Mouse (Mus musculus): ENCODE measurements around the gene Grm1. TPM values are rescaled to one million over a fixed set of nuclear protein-coding genes. Genes with fewer than 3 reads are reported as not detected.

Grm1 gene
- total RNA-seq, 2 experiments from 2014 or later: 0.14 TPM; not detected in 1

DNA sequence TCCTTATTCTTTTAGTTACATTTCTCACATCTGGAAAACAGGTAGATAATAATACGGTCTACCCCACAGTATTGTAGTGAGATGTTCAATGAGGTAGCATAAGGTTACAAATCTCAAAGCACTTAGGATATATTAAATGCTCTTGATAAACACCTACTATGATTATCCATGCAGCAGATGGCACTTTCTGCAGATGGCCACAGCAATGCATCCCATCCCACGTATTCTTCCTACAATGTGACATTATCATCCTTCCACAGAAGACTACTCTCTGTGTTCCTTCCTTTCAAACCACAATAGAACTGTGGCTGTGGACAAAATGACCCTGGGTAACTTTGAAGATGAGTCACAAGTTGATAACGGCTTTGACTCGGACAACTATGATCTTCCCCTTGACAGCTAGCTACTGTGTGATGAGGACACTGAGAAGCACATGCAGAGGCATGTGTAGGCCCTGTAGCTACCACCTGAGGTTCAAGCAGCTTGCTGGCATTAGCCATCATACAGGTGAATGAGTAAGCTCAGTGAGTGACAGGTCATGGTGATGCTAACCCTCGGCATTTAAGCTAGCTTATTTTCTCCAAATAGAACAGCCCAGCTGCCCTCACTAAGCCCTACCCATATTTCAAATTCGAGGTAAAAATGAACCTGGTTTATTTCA lies 117.5 kb downstream of the Grm1 start:
- no peak for DNase-seq

DNA sequence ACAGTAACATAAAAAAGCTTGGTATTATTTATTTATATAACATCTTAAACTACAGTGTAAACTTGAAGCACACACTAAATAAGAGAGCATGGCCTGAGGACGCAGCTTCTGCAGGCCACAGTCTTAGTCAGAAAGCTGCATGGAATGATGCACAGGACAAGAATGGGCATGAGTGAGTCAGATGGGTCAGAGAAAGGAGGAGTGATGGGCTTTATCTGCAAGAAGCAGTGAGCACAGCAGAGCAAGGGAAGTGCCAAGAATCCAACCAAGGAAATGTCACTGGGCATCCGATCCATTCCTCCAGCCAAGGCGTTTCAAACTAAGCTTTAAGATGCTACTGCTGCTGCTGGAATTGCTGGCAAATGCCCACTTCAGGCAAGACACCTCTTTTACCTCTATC lies 131.6 kb downstream of the Grm1 start:
- DNase-seq: no peak

DNA sequence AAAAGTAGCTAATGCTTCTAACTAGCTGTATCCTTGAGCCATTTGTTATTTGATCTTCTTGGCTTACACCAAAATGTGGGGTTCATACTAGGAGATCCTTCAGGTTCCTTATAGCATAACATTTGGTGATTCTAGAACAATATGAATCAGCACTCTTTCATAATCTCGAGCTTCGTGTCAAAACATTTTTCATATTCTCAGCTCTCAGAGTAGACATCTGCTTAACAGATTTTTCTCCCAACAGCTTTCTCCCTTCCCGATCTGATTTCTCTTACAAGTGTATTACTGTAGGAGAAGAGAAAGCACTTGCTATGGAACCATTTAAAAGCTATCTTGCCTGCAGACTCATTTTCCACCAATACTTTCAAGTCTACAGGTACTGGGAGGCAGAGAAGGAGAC lies 133.0 kb downstream of the Grm1 start:
- no peak for DNase-seq

DNA sequence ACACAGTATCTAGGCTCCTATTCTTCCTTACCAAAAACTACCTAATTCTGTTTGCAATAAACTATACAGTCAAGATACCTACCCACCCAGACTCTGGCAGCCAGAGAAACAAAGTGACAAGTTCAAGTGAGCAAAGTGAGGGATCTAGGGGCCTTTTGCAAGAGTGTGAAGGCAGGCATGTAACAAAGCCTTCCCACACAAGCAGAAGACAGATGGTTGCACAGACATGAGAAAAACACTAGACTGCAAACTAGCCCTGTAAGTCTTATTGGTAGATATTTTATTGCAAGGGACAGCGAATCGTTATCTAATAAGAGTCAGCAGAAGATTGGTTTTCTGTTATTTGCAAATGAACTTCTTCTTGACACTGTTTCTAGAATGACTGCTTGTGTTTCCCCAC lies 134.6 kb downstream of the Grm1 start:
- no peak for DNase-seq

DNA sequence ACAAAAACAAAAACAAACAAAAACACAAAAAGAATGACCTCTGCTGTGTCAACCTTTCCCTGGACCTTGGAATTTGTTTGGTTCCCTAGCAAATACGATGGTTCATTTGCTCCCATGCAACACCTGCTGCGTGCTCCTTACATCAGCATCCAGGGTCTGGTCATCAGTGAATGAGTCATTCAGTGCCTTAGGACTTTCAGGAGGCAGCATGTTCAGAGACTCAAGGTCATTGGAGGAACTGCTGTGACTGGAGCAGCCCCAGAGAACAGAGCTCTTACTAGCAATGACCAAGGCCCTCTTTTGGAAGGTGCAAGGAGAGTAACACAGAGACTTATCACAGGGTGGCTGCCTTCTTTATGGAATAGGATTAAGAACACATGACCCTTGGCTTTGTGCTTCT lies 138.2 kb downstream of the Grm1 start:
- DNase-seq: no peak

DNA sequence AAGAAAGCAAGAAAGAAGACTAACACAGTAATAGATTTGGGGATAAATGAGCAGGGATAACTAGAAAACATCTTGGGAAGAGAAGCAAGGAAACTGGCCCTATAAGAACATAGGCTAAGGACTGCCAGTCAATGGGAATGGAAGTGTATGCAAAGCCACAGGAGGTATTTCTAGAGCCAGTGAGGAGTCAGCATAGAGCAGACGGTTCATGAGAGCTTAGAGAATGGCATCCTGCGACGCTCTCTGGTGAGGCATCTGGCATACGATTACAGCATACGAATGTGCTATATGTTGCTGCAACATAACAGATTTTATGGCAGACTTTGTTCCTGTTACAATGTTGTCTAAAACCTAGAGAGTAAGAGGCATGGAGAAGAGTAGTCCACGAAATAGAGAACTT lies 139.9 kb downstream of the Grm1 start:
- DNase-seq: no peak

DNA sequence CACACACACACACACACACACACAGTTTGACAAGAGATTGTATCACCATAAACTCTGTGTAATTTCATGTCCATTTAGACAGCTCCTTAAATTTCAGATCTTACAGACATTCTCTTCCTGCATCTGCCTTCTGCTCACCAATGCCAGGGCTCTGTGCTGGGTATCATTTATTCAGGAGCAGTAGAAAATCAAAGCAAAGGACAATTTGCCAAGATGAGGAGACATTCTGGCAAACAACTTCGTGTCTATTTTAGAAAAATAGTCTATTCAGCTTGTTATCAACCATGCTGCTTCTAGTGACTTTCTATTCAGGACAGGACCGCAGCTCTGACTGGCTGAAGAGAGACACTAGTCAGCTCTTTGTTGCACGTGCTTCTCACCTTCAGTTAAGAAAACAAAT lies 146.3 kb downstream of the Grm1 start:
- DNase-seq: no peak

DNA sequence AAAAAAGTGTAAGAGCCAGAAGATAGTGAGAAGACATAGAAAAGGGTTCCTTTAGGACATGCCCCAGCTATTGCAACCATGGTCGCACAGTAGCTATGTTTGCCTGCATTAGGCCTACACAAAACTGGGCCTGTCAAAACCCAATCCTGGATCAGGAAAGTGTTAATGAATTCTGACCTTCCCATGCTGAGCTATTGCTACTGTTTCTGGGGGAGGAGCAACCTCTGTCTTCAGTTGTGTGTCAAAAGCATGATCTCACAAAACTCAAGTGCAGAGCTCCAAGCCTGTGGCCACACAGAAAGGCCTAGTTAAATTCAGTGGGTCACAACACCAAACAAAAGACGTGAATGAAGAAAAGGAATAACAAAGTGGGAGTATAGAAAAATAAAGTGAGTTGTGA lies 152.5 kb downstream of the Grm1 start:
- DNase-seq: no peak

DNA sequence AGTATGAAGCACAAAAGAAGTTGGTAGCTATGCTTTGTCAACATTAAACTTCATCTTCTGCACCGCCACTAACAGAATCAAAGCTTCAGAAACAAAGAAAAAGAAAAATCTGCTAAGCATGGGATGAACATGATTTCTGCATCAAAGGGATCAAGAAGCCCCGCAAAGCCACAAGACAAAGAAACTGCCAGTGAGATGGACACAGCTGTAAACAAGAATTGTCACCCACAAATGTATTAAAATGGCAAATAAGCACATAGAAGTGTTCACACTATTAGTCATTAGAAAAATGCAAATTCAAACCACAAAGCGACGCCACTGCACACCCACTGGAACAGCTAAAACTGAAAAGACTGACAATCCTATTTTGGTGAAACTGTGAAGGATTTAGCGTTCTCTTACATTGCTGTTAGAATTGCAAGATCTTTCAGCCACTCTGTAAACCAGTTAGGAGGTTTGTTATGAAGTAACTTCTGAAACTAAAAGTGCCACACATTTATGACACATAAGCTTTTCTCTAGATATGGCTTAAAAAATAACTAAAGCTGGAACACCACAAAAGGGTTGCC lies 153.3 kb downstream of the Grm1 start:
- DNase-seq: no peak

DNA sequence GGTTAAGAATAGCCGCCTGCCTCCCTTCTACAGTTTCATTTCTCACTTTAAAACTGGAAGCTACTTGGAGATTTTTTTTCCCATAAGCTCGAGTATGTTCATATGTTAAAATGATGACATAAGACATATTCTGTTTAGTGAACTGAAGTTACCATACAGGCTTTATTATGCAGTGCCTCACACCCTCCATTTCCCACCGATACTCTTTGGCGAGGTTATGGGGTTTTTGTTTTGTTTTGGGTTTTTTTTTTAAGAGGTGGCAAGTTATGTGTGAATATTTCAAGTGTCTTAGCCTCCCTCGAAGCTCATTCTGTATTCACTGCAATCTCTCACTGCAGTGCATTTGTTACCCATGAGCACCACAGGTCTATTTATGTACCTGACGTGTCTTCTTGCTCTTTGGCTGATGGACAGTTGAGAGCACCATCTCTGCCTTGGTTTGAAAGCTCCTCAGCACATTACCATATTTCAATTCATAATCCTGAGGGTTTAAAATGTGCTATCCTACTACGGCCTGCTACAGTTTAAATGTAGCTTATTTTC lies 164.2 kb downstream of the Grm1 start:
- DNase-seq: no peak

DNA sequence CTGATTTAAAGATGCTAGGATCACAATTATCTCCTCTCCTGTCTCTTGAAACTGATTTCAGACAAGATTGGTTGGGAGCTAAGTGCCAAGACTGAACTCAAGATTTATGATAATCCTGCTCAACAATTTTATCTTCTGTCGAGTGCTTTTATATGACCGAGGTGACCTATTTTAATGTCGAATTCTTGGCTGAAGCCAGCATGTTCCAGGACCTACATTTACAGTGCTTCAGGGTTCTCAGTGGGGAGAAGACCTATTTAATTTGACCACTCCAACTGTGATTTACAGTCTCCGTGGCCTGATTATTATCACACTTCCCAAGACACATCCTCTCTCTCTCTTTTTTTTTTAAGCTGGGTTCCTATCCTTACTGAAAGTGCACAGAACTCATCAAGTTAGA lies 168.5 kb downstream of the Grm1 start:
- DNase-seq: no peak

DNA sequence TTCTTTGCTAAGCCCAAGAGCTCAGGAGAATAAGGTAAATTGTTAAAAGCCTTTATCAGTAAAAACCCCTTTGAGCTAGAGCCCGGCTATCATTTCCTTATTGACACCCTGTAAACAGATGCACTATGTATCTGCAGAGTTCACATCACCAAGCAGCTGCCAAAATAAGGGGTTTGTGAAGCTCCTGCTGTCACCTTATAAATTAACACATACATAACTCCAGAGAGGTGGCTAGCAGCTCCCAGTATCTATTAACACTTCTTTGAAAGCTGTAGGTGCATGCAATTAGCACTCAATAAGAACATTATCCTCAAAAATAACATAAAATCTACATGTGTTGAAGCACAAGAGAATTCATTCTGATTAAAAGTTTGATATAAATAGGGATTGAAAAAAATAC lies 191.9 kb downstream of the Grm1 start:
- DNase-seq: no peak

DNA sequence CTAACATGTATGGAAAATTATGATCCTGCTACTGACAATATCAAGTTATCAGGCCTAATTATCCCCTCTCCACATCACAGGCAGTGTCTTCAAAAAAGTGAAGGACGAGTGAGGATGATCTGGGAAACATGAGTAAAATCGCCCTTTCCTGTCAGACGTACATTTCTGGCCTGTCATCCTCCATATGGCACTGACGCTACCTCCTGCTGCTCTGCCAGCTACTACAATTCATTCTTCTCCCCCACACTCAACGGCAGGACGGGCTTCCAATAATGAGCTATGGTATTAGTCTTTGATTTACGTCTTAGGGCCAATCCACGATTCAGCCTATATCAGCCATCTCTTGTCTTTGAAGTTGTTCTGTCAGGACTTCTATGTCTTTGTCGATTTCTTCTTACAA lies 193.6 kb downstream of the Grm1 start:
- DNase-seq: no peak

DNA sequence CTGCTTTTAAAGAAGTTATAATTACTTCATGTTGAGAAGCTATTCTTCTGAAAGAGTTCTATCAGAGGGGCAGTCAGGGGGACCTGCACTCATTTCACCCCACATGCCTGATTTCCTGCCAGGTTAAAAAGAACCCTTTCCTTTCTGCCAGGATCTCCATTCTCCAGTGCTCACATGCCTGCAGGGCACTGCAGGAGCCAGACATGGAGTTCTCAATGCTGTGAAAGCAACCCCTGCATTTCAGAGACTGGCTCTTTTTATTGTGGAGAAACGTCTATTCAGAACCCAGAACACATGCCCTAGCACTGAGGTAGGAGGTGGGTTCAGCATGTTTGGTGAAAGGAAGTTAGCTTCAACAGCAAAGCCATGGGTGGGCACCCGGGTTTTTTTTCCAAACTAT lies 197.2 kb downstream of the Grm1 start:
- DNase-seq: no peak

DNA sequence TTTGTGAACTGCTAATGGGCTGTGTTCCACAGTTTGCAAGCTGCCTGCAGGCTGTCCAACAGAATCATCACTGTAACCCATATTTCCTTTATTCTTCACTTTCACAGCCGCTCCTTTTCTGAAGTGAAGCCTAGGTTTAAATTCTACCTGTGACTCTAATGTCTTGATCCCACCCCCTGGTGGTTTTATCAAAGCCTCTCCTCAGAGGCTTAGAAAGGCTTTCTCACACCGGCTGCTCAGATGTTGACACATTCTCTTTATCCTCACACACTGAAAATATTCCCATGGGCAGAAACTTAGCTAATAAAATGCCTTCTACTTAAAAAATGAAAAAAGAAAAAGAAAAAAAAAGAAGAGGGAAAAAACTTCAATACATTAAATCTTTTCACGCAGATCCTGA lies 210.0 kb downstream of the Grm1 start:
- no peak for DNase-seq

DNA sequence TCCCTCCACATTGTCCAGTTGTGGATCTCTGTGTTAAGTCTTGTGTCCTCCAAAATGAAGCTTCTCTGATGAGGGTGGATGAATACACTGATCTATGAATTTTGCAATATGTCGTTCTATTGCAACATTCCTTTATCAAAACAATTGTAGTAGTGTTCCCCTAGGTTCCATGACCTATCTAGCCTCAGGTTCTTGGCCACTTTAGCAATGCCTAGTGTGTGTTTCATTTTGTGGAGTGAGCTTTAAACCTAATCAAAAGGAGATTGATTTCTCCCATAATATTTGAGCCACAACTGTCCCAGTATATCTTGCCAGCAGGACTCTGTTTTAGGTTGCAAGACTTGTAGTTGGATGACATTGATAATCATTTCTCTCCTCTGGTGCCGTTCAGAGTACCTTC lies 211.9 kb downstream of the Grm1 start:
- DNase-seq: no peak

DNA sequence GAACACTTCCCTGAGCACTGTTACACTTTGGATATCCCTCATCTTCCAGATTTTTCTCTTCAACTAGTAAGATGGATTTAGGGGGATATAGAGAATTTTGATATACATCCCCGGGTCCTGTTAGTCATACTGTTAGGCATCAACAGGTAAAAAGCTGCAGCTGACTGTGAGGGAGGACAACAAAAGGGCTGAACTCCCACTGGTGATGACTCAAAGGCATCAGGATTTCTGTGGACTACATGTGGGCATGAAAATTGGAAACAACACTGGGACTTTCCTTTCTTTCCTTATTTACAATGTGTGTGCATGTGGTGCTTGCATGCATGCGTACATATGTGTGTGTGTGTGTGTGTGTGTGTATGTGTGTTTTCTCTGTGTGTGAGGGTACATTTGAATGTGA lies 215.9 kb downstream of the Grm1 start:
- DNase-seq: no peak

DNA sequence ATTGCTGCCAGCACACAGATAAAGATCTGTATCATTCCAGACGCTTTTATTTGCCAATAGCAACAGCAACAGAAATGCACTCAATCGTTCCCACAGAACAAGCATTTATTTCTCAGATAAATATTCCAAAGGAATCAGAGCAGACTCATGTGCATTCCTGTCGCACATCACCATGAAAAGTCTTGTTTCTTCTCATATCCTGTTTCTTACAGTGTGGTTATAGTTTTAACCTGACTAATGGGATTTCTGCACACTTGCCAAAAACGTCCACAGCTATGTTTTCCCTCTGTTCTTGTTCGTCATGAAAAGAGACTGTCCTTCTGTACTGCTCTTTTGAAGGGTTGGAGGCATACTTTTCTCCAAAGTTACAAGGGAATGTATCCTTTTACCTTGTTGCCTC lies 217.4 kb downstream of the Grm1 start:
- no peak for DNase-seq

DNA sequence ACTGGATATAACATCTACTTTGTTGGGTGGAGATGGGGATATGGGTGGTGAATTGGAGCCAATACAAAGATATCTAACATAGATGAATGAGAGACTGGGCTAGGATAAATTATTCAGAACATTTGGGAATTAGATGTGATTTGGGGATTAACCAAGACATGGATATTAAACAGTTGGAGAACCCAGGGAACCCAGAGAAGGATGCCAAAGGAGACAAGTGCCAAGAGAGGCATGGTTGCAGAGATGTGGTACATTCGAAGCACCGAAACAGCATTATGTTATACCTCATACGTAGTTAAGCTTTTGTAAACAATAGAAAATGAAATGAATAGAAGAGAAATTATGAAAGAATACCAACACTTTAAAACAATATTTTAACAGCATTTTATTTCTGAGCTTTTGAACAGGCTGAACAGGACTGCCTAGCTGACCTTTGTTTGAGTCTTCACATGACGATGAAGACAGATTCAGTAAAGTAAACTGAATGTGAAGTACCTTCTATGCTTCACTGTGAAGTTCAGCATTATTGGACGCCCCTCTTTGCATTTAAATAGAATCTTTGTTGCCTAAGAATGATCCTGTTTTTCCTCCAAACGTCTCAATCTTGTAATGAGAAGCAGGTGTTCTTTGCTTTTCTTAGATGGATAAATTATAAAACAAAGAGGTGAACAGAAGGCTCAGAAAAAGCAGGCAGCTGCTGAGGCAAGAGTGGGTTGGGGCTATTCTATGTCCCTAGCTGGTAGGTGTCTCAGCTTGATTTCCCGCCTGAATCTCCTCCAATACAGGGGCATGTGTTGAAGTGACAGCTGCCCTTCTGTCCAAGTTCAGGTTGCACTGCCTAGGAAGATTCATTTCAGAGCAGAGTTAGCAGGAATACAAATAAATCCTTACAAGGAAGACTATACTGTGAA lies 234.5 kb downstream of the Grm1 start:
- no peak for DNase-seq

DNA sequence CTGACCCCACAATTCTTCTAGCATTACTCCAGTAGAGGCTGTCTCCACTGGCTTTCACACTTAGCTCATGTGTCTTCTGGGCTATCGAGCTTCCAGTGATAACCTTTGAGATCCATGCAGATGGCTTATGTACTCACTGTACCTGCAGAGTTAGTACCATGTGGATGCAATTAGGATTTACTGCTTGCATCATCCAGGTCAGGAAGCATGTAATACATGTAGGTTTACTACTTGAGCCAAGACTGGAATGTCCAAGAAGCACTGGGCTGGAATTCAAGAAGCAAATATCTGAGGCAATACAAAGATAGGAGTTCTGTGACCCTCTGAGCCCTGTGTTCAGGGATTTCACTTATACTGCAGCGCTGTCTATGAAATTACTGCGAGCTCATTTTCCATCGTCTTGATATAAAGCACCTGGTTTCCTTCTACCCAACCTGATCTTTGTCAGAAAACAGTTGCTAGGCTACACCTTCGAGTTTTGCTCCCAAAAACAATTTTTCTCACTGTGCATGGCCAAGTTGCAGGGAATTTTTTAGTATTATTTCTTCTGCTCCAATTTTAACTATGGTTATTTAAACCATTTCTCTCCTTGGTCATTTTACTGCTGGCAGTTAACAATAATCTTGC lies 237.0 kb downstream of the Grm1 start:
- DNase-seq: no peak

DNA sequence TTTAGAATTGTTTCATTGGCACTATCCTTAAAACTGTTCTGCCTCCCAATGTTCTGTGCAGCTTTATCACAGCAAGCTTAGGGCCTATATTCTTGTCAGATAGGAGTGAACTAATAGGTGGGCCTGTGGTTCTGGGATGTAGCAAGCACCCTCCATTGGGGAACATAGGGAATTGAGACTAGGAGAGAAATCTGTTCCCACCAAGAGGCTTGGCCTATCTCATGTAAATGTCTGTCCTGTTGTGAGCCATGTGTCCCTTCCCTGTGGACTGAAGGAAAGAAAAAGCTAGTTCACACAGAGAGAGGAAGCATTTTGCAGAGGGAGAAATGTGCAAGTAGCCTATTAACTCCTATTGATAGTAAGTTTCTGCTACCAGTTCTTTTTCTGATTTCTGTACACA lies 246.8 kb downstream of the Grm1 start:
- no peak for DNase-seq

DNA sequence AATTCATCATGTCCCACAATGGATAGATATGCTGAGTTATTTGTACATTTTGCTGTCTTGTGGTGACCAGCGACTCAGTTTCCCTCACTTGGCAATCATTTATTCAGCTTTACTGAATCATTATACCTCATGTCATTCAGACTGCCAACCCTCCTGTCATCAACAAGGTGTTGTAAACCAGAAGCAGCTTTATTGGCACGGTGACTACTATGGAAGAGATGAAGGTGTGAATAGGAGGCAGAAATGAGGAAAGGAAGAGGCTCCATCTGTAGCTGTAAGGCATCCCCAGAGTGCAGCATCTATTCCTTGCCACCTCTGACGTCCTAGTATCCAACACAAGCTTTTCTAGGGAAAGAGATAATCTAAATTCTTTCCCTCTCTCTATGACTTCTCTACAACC lies 247.3 kb downstream of the Grm1 start:
- DNase-seq: no peak

DNA sequence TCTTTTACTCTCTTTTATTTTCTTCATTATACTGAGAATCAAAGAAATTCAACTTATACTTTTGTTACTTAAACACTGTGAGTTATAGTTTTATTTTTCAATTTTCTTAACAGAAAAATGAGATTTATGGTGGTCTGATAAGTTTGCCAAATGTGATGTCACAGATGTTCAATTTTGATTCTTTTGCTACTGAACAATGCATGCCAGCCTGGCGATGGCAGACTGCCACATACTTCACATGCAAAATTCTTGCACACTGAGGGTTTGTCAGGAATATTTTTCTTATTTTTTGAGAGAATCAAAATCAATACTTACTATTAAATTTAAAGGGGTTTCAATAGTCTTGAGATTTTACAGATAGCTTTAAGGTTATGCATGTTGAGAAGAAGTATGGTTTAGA lies 251.0 kb downstream of the Grm1 start:
- no peak for DNase-seq
